Comparison of ENCODE assay signal across 17 mouse cellular contexts in the genomic region with DNA sequence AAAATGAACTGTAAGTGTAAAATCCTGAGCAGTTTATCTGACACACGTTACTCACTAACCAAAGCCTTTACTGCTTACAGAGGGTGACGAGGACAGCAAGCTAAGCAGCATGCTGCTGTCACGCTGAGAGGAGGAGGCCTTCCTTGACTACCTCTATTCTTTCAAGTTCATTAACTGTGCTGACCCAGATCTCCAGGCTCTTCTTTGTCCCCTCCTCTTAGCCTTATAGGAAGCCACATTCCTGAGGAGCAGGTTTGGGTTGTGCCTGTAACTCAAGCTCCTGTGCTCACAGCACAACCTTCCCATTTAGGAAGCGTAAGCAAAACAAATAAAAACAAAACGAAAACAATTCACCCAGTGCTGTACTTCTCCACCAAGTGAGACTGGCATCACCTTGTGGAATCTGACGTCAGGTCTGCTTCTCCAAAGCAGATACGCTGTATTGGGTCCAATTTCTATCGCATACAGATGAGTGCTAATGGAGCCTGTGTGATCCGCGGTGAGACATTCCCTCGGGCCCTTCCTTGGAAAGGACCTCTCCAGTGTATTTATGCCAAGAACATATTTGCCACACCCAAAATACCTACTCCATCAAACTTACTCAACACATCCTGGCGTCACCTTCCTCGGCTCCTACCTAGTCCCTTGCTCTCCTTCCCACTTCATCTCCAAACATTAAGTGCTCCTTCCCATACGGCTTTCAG. TPM values are rescaled to one million over a fixed set of nuclear protein-coding genes. Genes with fewer than 3 reads are reported as not detected.
DNase-seq lines count a peak whose midpoint lies in the region; ATAC-seq lines count a peak whose summit lies in the region.
"Had no signal": no experiment of that assay in that cellular context is flagged by ENCODE, and none has a peak within 500 bp of the region (broad histone marks: within the 10 kb centered on the region; RNA-seq: fewer than 3 reads in every experiment).

No protein-coding gene starts in this region.

- DNase-seq in hindbrain, embryonic 14.5 days (ENCODE audit: low spot score), result no peak
- peak; percentile 56 for DNase-seq in lung, postnatal 25 days (ENCODE audit: low spot score)
- no peak for DNase-seq in lung, postnatal 14 days
- DNase-seq in ZHBTc4 (ENCODE audit: low read depth, low spot score), result peak; percentile 21
- peak; percentile 79 for DNase-seq in gonadal fat pad, adult 2 months (ENCODE audit: low read depth)
- no peak for DNase-seq in testis, postnatal 14 days (ENCODE audit: low spot score)
- DNase-seq: adrenal gland, postnatal 36 days; cerebellum, postnatal 36 days; gastrocnemius, postnatal 36 days had no signal

- no peaks in the 10 kb centered on the region for H3K9me3 ChIP-seq in hindbrain, embryonic 16.5 days (ENCODE audit: control insufficient read depth, low read length)
- H3K9me3 ChIP-seq in hindbrain, embryonic 14.5 days (ENCODE audit: control insufficient read depth, low read length), result no peaks in the 10 kb centered on the region
- H3K9me3 ChIP-seq in forebrain, embryonic 13.5 days (replicated peaks), result no peaks in the 10 kb centered on the region
- H3K9me3 ChIP-seq: heart, embryonic 13.5 days; hindbrain, embryonic 15.5 days; neural tube, embryonic 13.5 days had no signal

- H3K9ac ChIP-seq in hindbrain, embryonic 16.5 days (ENCODE audit: low read depth, low read length), result no peak overlapping the region
- no peak overlapping the region for H3K9ac ChIP-seq in hindbrain, embryonic 14.5 days
- H3K9ac ChIP-seq in forebrain, embryonic 13.5 days, result no peak overlapping the region
- H3K9ac ChIP-seq: heart, embryonic 13.5 days; hindbrain, embryonic 15.5 days; liver, embryonic 14.5 days; neural tube, embryonic 13.5 days had no signal

- no peaks in the 10 kb centered on the region for H3K4me1 ChIP-seq in hindbrain, embryonic 16.5 days (ENCODE audit: control insufficient read depth, insufficient read depth, low read depth, low read length)
- peaks cover 7% of the 10 kb centered on the region; the same call in 1 of the 2 replicates for H3K4me1 ChIP-seq in hindbrain, embryonic 14.5 days (replicated peaks; ENCODE audit: control insufficient read depth, insufficient read depth, low read length)
- peaks cover 1% of the 10 kb centered on the region; the same call in 1 of the 2 replicates for H3K4me1 ChIP-seq in forebrain, embryonic 13.5 days

- peak; percentile 30; the same call in 1 of the 2 replicates for ATAC-seq in hindbrain, embryonic 16.5 days
- no peak for ATAC-seq in hindbrain, embryonic 14.5 days (ENCODE audit: low FRiP score)
- no peak for ATAC-seq in forebrain, embryonic 13.5 days
- ATAC-seq: activated CD4-positive, CD25-positive, alpha-beta regulatory T cell, adult 4 months; CD4-positive, CD25-positive, alpha-beta regulatory T cell, adult 4 months had no signal

- H3K27ac ChIP-seq in hindbrain, embryonic 16.5 days (ENCODE audit: low read depth, low read length), result no peak overlapping the region
- H3K27ac ChIP-seq in hindbrain, embryonic 14.5 days, result no peak overlapping the region
- no peak overlapping the region for H3K27ac ChIP-seq in forebrain, embryonic 13.5 days
- H3K27ac ChIP-seq: heart, embryonic 13.5 days; hindbrain, embryonic 15.5 days; liver, embryonic 14.5 days; neural tube, embryonic 13.5 days had no signal

- WGBS in hindbrain, embryonic 16.5 days, result 73% methylated on average over 14 of the region's 14 CpGs
- 71% methylated on average over 14 of the region's 14 CpGs for WGBS in hindbrain, embryonic 14.5 days
- WGBS in forebrain, embryonic 13.5 days, result 84% methylated on average over 14 of the region's 14 CpGs

- H3K4me2 ChIP-seq in hindbrain, embryonic 16.5 days (ENCODE audit: low read length), result no peak overlapping the region
- H3K4me2 ChIP-seq in hindbrain, embryonic 14.5 days (replicated peaks), result no peak overlapping the region
- H3K4me2 ChIP-seq in forebrain, embryonic 13.5 days, result no peak overlapping the region
- H3K4me2 ChIP-seq: heart, embryonic 13.5 days; hindbrain, embryonic 15.5 days; neural tube, embryonic 13.5 days had no signal

- H3K4me3 ChIP-seq in hindbrain, embryonic 16.5 days (ENCODE audit: low read length), result no peak overlapping the region
- H3K4me3 ChIP-seq in hindbrain, embryonic 14.5 days (replicated peaks; ENCODE audit: low read length), result no peak overlapping the region
- H3K4me3 ChIP-seq in forebrain, embryonic 13.5 days, result no peak overlapping the region
- H3K4me3 ChIP-seq: heart, embryonic 13.5 days; hindbrain, embryonic 15.5 days; neural tube, embryonic 13.5 days had no signal

- no peaks in the 10 kb centered on the region for H3K27me3 ChIP-seq in hindbrain, embryonic 16.5 days (replicated peaks; ENCODE audit: control insufficient read depth, insufficient read depth, low read length)
- H3K27me3 ChIP-seq in hindbrain, embryonic 14.5 days (ENCODE audit: control insufficient read depth, insufficient read depth, low read length), result no peaks in the 10 kb centered on the region
- H3K27me3 ChIP-seq in forebrain, embryonic 13.5 days, result no peaks in the 10 kb centered on the region
- H3K27me3 ChIP-seq: heart, embryonic 13.5 days; hindbrain, embryonic 15.5 days; neural tube, embryonic 13.5 days had no signal

- no peaks in the 10 kb centered on the region for H3K36me3 ChIP-seq in hindbrain, embryonic 16.5 days (ENCODE audit: control insufficient read depth, insufficient read depth, low read length)
- H3K36me3 ChIP-seq in hindbrain, embryonic 14.5 days (replicated peaks; ENCODE audit: control insufficient read depth, insufficient read depth), result no peaks in the 10 kb centered on the region
- H3K36me3 ChIP-seq in forebrain, embryonic 13.5 days (ENCODE audit: poor library complexity, severe bottlenecking), result no peaks in the 10 kb centered on the region
- H3K36me3 ChIP-seq: hindbrain, embryonic 15.5 days; neural tube, embryonic 13.5 days had no signal

RNA-seq across cellular contexts. Expression of a gene that starts 10.1 kb away (rescaled TPM):
- polyA plus RNA-seq in hindbrain, embryonic 16.5 days (2015; fragmentation: Nextera tagmentation; extraction: Ambion mirVana), result 4.3 and 5.8 TPM in 2 replicates
- 7.6 and 8.0 TPM in 2 replicates for polyA plus RNA-seq in hindbrain, embryonic 14.5 days (2014; fragmentation: Nextera tagmentation; extraction: Ambion mirVana)
- 9.6 and 11.7 TPM in 2 replicates for polyA plus RNA-seq in gonadal fat pad, adult 2 months (2012; rRNA removed)
- polyA plus RNA-seq in forebrain, embryonic 13.5 days (2015; fragmentation: Nextera tagmentation; extraction: Ambion mirVana), result 4.5 and 5.8 TPM in 2 replicates

Comparison
In these comparisons a context has a peak if more than half of its experiments do, and no peak if none do; other contexts are left out.
1. DNase-seq: peak in lung, postnatal 25 days (single experiment), ZHBTc4 (single experiment) and gonadal fat pad, adult 2 months (single experiment); none in hindbrain, embryonic 14.5 days (single experiment), lung, postnatal 14 days (single experiment) and testis, postnatal 14 days (single experiment).